Mouse (Mus musculus): ENCODE measurements around the gene Stc2. TPM values are rescaled to one million over a fixed set of nuclear protein-coding genes. Genes with fewer than 3 reads are reported as not detected.

The Stc2 gene
- polyA plus RNA-seq (2014; fragmentation: Illumina TruSeq; extraction: RNeasy Lipid Tissue Mini Kit (QIAGEN cat#74804); ENCODE audit: low read depth, low replicate concordance) = 1.7 TPM

GRCm38 (mm10) chr11:31369648-31370286, at the start of gene Stc2:
TSS of gene Stc2 (minus strand) at chr11:31370074.

Other genes with a start within 250 kb of the Stc2 start
- not detected for gene Gm17332, start 187.6 kb downstream of the Stc2 start, polyA plus RNA-seq (2014; fragmentation: Illumina TruSeq; extraction: RNeasy Lipid Tissue Mini Kit (QIAGEN cat#74804); ENCODE audit: low read depth, low replicate concordance)

Data from kidney, adult 10 weeks (tissue).